Mouse (Mus musculus) cortical plate, adult 2 months (tissue): ENCODE data around the gene Cmya5.

Experiments
- CTCF ChIP-seq: fragments of 200-500 bp; IDR thresholded peaks from 2 replicates; pipeline ENCODE4 v1.5.1; 2011; ENCODE audit warnings: mild to moderate bottlenecking, control low read depth, low read length; ENCODE audit not compliant: insufficient read depth; ENCODE audit errors: extremely low read depth
- POLR2A ChIP-seq: fragments of 200-500 bp; IDR thresholded peaks from 2 replicates; pipeline ENCODE4 v1.6.1; 2011; ENCODE audit warnings: mild to moderate bottlenecking, low read length, control low read depth; ENCODE audit not compliant: insufficient read depth; ENCODE audit errors: extremely low read depth

DNA sequence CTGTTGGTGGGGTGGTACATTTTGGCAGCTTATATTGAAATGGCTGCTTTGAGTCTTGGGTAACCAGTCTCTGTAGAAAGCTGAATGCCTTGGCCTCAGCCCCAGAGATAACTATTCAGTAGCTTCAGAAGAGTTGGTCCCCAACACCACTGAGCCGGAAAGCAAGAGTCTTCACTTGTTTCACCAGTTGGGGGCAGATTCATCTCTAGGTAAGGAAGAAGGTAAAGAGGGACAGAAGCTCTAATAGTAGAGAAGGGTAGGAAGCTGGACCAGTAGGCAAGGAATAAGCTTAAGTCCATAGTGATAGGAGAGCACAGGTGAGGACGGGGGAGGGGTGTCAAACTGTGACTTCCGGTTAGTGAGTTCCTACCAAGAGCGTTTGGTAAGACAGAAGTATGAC is 133.2 kb downstream of the Cmya5 start:
- TF ChIP-seq CTCF (no peak), POLR2A (no peak)
